Mouse (Mus musculus) stomach, postnatal 0 days (tissue): ENCODE results near the gene R3hdm2.

Source experiments
- CTCF ChIP-seq: IDR thresholded peaks from 2 replicates; pipeline ENCODE4 v1.5.1; 2016; ENCODE audit warnings: antibody characterized with exemption, low read depth, mild to moderate bottlenecking, moderate library complexity
- EP300 ChIP-seq: optimal IDR thresholded peaks from 2 replicates; pipeline ENCODE3; 2016; ENCODE audit warnings: antibody characterized with exemption

GRCm38 (mm10) chr10:127508239-127508638, 128.1 kb downstream of the R3hdm2 start:
- TF ChIP-seq CTCF (peak; percentile 83), EP300 (no peak)
